Comparison of ENCODE assay signal across 10 mouse cellular contexts in the genomic region with DNA sequence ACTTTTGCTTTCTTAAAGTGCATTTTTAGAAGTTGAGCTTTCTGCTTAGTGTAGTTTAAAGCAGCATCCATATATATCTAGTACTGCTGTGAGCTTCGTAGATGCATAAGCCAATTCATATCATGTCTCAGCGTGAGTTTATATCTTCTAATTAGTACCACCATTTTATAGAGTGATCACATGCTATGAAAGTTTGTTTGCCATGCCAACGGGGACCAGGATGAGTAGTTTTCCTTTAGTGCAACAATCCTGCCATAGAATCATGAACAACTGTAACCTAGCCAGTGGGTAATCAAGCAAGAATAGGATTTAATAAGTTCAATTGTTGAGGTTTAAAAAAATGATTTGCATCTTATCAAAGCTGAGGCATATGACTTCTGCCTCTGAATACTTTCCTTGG.
"Had no signal": no experiment of that assay in that cellular context is flagged by ENCODE, and none has a peak within 500 bp of the region (broad histone marks: within the 10 kb centered on the region; RNA-seq: fewer than 3 reads in every experiment).

No protein-coding gene starts in this region.

- DNase-seq: kidney, postnatal 10 days; left cerebral cortex, postnatal 4 days; lung, adult 18-20 months; lung, postnatal 4 days; right cerebral cortex, postnatal 14 days; thymus, postnatal 36 days had no signal

- H3K27ac ChIP-seq: limb, embryonic 13.5 days; midbrain, embryonic 10.5 days; midbrain, embryonic 15.5 days had no signal

- H3K4me2 ChIP-seq: limb, embryonic 13.5 days; liver, embryonic 11.5 days; midbrain, embryonic 15.5 days had no signal

- H3K27me3 ChIP-seq: limb, embryonic 13.5 days; midbrain, embryonic 15.5 days had no signal

- H3K4me3 ChIP-seq: limb, embryonic 13.5 days; midbrain, embryonic 10.5 days; midbrain, embryonic 15.5 days had no signal

- H3K36me3 ChIP-seq: limb, embryonic 13.5 days; midbrain, embryonic 10.5 days; midbrain, embryonic 15.5 days had no signal

- H3K9ac ChIP-seq: limb, embryonic 13.5 days; midbrain, embryonic 15.5 days had no signal

- H3K9me3 ChIP-seq: limb, embryonic 13.5 days; midbrain, embryonic 10.5 days; midbrain, embryonic 15.5 days had no signal

- H3K4me1 ChIP-seq: midbrain, embryonic 15.5 days had no signal
